Mouse (Mus musculus): ENCODE data around the gene Cyp2j5. TPM values are rescaled to one million over a fixed set of nuclear protein-coding genes. Genes with fewer than 3 reads are reported as not detected.
"Not testable (repeated sequence)": the region's sequence is repeated elsewhere in the genome, so short reads cannot be mapped to it uniquely, and the experiment has no call there.

The Cyp2j5 gene
- not detected in 3 replicates for total RNA-seq (2017)

DNA sequence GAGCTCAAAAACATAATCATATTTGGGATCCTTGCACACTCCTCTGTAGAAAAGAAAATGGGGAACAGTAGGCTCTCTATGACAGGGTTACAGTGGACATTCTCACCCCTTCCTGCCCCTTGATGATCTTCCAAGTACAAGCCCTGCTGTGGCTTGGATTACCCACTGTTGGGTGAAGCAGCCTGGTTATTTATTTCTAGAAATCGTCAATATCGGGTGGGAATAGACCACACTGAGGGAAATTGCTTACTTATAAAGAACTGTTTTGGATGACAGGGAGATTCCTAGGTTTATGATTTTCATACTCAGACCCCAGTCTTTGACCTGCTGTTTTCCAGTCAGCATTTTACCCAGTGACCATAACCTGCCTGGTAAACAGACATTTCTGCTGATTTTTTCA, at the start of gene Cyp2j5:
Gene Cyp2j5, minus strand, starts transcription at position 164 of the 400 bp plus-strand sequence.
- no peak for ATAC-seq (replicated peaks; ENCODE audit: insufficient number of reproducible peaks, low FRiP score, low TSS enrichment, poor library complexity, severe bottlenecking)

DNA sequence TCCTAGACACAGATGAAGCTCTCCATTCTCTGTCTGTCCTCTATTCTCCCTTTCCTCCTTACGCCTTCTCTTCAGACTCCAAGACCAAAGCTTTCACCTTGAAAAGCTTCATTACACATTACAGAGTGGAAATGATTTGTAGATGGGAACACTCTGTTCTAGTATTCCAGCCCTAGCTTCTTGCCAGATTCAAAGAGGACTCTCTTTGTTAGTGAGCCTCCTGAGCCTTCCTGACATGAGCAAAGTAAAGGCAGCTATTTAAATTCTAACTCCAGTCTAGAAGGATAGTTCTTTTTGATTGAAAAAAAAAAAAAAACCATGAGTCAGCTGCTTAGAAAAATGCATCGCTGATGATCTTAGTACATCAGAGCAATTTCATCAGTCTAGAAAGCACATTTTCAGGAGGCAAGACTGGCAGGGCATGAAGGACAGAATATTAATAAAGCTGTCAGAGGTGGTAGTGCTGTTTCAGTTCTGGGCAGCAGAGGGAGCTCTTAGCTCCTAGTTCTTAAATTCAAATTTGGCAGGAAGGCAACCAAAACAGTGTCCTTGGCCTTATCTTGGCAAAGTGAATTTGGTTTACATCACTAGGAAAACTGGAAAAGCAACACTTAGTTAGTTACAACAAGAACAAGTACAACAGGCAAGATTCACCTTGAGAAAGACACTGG, 41.5 kb upstream of the Cyp2j5 start:
- no peak for ATAC-seq (replicated peaks; ENCODE audit: insufficient number of reproducible peaks, low FRiP score, low TSS enrichment, poor library complexity, severe bottlenecking)

DNA sequence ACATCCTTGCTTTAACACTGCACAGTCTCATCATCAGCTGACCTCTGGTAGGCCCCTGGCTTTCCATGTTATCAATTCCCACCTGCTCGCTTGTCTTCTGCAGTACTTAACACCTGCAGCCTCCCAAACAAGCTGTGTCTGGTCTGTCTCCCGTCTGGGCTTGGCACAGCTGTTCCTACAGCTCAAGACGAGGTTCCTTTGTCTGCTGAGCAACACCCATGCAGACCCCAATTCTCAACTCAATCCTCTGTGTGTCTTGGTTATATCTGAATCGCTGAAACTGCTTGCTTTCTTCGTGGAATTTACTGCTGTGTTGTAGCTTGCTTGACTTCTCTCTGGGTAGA, 34.2 kb upstream of the Cyp2j5 start:
- no peak for ATAC-seq (replicated peaks; ENCODE audit: insufficient number of reproducible peaks, low FRiP score, low TSS enrichment, poor library complexity, severe bottlenecking)

DNA sequence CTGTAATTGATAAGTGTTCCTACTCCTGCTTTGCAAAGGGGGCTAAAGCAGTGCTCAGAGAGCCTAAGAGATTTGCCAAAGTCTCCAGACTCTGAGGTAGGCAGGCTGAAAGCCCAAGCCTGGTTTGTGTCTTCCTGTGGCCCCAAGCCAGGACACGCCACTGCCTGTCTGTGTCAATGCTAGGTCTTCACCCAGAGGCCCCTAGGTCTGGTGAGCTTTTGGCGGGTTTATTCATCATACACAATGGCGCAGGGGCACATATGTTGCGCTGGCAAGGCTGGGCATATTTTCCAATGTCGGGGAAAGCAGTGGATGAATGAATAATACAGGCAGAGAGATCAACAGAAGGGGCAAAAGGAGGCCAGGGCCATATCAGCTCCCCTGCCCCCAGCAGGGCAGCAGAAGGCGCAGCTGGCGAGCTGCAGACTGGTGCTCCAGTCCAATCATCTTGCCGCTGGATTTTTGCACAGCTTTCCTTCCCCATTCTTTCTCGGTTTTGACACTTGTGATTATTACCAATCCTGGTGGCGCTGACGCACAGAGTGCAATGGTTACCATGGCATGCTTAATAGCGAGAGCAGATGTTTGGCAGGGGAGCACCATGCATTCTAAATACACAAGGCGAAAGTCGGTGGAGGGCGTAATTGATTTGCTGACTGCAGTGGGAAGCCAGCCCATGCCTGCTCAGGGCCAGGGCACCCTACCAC, 33.7 kb upstream of the Cyp2j5 start:
- ATAC-seq (replicated peaks; ENCODE audit: insufficient number of reproducible peaks, low FRiP score, low TSS enrichment, poor library complexity, severe bottlenecking), result no peak

DNA sequence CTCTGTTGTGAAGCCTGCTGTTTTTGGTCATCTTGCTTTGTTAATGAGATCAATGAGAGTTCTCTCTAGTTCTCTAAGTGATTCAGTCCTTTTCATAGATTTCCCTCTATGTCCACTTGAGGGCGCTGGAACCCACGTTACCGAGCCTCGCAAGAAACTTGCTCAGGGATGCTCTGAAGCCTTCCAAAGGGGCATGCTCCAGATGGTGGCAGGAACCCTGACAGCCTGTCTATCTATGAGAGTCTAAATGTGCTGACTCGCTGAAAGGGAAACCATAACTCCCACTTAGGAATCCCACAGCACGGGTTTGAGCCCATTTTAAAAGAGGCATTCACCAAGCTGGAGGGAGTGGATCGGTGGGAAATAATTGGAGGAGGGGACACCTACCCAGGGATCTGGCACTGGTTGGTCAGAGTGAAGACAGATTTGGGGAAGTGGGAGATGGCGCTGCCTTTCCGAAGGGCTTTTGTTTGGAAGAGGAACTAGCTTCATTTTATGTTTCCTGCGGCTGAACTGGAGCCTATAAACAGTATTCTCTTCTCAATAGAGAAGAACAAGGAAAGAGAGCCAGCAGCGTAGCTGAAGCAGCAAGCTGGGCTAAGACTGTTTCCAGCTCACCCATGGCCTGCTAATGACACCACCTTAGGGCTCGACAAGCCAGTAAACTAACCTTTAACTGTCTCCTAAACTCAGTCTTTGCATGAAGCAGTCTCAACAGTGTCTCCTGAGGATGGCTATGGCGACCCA, 32.8 kb upstream of the Cyp2j5 start:
- ATAC-seq (replicated peaks; ENCODE audit: insufficient number of reproducible peaks, low FRiP score, low TSS enrichment, poor library complexity, severe bottlenecking), result no peak

DNA sequence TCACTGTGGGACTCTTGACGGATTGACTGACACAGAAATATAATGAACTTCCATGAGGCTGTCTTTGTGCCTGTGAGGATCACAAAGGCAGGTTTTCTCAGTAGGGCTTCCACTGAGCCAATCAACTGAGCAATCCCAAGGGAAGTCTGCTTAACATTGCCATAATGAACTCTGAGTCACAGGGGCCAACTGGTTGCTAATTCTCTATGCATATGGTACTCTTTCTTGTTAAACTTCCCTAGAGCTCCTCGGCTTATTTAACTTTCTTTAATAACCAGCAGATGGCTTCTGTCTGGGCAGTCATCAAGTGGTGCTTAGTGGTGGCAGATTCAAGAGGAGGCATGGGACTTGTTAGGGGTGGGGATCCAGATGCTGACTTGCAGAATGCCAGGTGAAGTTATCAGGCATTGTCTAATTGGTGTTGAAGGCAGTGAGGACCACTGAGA, 23.4 kb upstream of the Cyp2j5 start:
- ATAC-seq (replicated peaks; ENCODE audit: insufficient number of reproducible peaks, low FRiP score, low TSS enrichment, poor library complexity, severe bottlenecking), result no peak

DNA sequence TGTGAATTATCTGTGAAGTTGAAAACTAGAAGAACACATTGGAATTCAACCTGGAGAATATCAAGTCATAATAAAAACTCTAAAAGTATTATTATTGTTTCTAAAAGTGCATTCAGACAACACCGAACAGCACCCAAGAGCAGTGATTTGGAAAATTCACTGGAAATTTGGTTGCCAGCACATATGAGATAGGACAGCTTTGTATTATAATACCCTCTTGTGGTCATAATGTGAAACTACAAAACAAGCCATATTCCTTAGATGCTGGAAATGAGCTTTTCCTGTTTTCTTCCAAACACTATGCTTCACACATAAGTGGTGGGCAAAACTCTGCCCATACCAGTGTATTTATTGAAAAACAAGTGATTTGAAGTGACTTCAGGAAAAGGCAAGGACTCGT, 19.5 kb upstream of the Cyp2j5 start:
- ATAC-seq (replicated peaks; ENCODE audit: insufficient number of reproducible peaks, low FRiP score, low TSS enrichment, poor library complexity, severe bottlenecking), result no peak

DNA sequence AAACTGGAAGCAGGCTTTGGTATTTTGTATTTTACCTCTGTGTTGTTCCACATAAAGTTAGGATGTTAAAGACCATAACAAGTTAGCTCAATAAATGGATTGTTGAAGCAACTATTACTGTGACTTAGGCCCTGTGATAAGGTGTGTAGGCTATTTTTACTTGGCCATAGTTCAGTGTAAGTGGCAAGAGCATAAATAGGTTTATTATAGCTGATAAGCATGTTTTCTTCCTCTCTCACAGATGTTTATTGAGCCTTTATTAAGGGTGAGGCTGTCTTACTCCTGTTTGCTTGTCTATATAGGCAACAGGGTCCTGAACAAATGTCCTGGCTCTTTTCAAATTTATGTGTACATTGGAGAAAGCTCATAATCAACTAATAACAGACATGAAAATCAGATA, 17.0 kb upstream of the Cyp2j5 start:
- no peak for ATAC-seq (replicated peaks; ENCODE audit: insufficient number of reproducible peaks, low FRiP score, low TSS enrichment, poor library complexity, severe bottlenecking)

DNA sequence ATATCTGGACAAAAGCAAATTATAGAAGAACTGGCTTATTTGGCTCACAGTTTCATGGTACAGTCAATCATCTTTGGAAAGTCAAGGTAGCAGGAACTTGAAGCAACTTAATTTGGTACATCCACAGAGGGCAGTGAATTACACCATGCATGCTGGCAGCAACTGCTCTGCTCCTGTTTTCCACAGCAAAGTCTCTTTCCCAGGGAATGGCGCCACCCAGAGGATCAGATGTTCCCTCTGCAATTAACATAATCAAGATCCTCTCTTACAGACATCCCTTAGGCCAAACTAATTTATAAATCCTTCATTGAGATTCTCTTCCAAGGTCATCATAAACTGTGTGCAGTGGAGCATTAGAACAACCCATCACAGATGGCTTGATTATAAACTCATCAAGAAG, 16.3 kb upstream of the Cyp2j5 start:
- ATAC-seq (replicated peaks; ENCODE audit: insufficient number of reproducible peaks, low FRiP score, low TSS enrichment, poor library complexity, severe bottlenecking), result no peak

DNA sequence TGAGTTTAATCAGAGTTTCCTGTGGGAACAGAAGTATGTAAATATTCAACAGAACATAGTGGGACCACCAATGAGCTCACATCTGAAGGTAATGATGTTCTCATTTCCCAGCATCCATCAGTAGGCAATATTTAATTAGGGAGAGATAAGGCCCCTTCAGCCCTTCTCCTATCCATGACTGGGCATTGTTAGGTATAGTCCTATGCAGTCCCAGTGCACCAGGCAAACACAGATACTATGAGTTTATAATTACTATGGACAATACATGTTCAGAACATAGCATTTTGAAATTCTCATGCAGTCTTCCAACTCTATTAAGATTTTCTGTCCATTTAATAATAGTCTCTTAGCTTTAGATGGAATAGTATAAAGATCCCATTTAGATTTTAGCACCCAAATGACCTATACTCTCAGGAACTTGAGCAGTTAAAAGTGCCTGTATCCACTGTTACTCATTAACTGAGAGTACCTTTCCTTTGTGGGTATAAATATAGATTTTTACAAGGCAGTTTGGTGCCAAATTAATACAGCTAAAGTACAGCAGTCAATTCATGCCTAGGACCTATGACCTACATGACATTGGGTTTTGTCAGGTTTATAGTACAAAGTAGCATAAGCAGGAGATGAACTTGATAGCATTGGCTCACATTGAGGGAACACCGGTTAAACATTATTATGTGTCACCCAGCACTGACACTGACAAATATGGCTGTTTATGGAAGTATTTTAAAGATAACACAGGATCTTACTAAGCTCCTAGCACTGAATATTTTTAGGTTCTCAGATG, 907 bp upstream of the Cyp2j5 start:
- no peak for ATAC-seq (replicated peaks; ENCODE audit: insufficient number of reproducible peaks, low FRiP score, low TSS enrichment, poor library complexity, severe bottlenecking)

DNA sequence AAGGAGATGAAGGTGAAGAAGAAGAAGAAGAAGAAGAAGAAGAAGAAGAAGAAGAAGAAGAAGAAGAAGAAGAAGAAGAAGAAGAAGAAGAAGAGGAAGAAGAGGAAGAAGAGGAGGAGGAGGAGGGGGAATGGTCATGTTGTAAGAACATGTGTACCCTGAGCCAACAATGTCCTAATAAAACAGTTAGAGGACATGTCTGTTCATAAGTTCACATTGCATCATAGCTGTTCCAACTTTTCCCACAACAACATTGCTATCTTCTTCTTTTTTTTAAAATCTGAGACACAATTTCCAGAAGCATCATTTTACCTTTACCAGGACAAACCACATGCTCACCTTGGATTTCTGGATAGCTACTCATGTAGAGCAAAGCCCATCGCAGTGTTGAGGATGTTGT, 28.5 kb downstream of the Cyp2j5 start:
- no peak for ATAC-seq (replicated peaks; ENCODE audit: insufficient number of reproducible peaks, low FRiP score, low TSS enrichment, poor library complexity, severe bottlenecking)

DNA sequence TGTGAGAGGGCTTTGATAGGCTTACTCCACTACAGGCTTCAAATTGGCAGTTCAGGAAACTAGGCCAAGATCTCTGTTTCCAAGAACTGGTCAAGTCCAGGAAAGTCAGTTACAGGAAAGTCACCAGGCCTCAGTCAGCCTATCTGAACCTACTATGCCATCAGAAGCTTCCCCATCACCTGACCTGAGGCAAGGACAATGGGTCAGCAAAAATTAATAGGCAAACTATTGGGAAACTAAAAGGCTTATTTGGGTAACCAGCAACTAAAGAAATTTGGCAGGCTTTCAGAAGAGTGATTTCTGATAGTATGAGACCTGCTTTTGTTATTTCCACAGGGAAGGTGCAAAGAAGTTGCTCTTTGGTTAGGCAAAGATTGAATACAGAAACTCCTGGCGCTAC, 41.5 kb downstream of the Cyp2j5 start:
- ATAC-seq (replicated peaks; ENCODE audit: insufficient number of reproducible peaks, low FRiP score, low TSS enrichment, poor library complexity, severe bottlenecking), result no peak

DNA sequence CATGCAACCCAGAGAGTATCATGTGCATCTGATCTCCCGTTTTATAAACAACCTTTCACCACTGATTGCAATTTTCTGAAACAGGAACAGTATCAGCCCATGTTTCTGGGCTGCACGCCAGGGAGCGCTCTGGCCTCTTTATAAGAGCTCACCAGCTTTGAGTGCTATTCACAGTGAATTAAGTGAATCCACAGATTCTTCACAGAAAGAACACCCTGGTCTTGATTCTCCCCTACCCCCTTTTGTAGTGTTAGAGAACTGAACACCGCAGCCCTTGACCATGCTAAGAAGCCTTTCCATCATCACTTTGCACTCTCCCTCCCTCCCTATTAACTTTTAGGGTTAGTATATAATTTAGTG, 72.2 kb downstream of the Cyp2j5 start:
- ATAC-seq (replicated peaks; ENCODE audit: insufficient number of reproducible peaks, low FRiP score, low TSS enrichment, poor library complexity, severe bottlenecking), result no peak

DNA sequence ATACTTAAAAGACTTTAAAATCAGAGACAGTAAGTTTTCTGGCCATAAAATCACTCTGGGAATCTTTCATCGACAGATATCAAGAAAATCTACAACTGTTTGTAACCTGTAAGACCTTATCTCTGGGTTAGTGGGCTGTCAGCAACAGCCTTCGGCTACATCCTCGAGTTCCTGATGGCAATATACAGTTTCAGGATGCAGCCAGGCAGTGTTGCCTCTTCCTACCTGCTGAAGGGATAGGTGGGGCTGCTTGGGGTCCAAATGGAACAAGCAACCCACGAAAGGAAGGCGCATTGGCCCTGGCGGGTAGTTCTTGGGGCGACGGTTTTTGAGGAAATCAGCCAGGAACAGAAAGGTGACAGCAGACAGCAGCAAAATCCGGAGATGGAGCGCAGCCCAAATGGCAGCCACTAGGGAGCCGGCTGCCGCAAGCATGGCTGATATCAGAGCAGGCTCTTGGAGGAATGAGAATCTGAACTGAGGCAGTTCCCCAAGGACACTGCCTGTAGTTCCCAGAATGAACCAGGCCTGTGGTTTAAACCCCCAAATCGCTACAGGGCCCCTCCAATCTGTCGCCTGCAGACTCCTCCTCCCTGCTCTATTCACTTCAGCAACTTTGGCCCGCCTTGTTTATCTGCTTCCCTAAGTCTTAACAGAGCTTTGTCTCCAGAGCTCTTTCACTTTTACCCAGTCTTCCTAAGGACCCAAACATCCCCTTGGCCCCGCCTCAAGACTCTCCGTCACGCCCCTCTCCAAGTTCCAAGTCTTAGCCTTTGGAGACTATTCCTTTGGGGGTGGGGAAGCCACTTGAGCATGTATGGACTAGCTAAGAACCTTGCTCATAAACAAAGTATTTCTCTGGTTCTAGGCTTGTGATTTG, 72.8 kb downstream of the Cyp2j5 start, which contains the start of gene Cyp2j9:
Gene Cyp2j9, minus strand, starts transcription at position 668 of the 880 bp plus-strand sequence.
- ATAC-seq (replicated peaks; ENCODE audit: insufficient number of reproducible peaks, low FRiP score, low TSS enrichment, poor library complexity, severe bottlenecking), result no peak

DNA sequence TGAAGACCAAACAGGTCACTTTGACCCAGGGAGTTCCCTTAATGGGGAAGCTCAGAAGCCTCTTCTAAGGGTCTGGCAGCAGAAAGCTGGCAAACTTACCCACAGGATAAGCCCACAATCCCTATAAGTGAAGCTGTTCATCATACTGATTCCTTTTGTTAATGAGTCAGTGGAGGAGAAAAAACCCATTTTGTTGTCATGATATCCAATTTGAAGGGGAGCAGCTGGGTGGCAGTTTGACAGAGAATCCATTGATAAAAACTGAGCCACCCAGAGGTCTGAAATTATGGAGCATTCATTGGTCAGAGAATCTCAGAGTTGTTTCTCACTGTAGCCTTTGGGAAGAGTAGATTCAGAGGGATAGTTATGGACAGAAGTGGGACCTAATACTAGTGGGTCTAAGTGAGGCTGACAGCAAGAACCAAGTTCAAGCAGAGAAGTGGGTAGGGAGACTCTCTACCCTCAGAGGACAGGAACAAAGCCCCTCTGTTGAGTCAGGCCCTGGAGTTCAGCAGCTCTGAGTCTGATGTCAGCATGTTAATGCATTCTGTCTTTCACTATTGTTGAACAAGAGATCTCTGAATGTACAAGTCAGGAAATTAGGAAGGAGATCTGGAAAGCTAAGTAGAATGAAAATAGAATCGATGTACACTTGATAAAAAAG, 82.4 kb downstream of the Cyp2j5 start:
- no peak for ATAC-seq (replicated peaks; ENCODE audit: insufficient number of reproducible peaks, low FRiP score, low TSS enrichment, poor library complexity, severe bottlenecking)

DNA sequence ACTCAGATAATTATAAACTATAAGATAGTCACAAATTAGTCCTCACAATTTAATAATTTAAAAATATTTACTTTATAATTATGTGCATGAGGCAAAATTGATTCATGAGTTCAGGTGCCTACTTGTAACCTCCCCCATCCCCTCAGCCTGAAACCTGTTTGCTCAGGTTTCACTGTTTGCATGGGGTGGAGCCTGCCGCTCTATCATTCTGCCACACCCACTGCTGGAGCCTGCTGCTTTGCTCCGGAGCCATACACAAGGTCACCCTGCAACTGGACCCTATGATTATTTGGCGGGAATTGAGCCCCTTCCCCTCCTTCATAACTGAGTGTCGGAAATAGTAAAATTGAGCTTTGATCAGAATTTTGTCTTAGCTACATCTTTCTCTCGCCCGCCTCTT, 83.6 kb downstream of the Cyp2j5 start:
- ATAC-seq (replicated peaks; ENCODE audit: insufficient number of reproducible peaks, low FRiP score, low TSS enrichment, poor library complexity, severe bottlenecking), result not testable (repeated sequence)
